Mouse (Mus musculus) liver, adult 2 months (tissue): Measurements from ENCODE around the gene Wnt8b.

Experiments
- CTCF ChIP-seq: fragments of 200-500 bp; IDR thresholded peaks from 2 replicates; pipeline ENCODE4 v1.5.1; 2011; ENCODE audit warnings: low read depth, low read length, control low read depth
- POLR2A ChIP-seq: fragments of 200-500 bp; IDR thresholded peaks from 2 replicates; pipeline ENCODE4 v1.6.1; 2011; ENCODE audit warnings: low read length, control low read depth; ENCODE audit not compliant: insufficient read depth; ENCODE audit errors: extremely low read depth

DNA sequence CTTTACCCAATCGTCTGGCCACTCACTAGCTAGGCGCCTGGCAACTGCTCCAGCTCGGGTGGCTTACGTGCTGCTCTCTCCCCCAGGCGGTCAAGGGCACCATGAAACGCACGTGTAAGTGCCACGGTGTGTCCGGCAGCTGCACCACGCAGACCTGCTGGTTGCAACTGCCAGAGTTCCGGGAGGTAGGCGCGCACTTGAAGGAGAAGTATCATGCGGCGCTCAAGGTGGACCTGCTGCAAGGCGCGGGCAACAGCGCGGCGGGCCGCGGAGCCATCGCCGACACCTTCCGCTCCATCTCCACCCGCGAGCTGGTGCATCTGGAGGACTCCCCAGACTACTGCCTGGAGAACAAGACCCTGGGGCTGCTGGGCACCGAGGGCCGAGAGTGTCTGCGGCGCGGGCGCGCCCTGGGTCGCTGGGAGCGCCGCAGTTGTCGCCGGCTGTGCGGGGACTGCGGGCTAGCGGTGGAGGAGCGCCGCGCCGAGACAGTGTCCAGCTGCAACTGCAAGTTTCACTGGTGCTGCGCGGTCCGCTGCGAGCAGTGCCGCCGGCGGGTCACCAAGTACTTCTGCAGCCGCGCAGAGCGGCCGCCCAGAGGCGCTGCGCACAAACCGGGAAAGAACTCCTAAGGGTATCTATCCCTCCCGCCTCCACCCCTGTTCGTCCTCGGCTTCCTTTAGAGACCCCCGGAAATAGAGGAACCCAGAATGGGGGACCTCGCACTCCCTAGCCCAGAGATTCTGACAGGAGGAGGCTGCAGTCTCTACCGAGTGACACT lies 18.4 kb downstream of the Wnt8b start:
- no peak for TF ChIP-seq POLR2A
- TF ChIP-seq CTCF, result no peak
